Mouse (Mus musculus): ENCODE results near the gene Grsf1. TPM values are rescaled to one million over a fixed set of nuclear protein-coding genes. Genes with fewer than 3 reads are reported as not detected.

Grsf1 gene
- polyA plus RNA-seq, 1 experiment from 2014 or later, result 78.4 TPM

- 57% methylated on average over 5 of the region's 5 CpGs for WGBS
- peaks cover 56% of the 10 kb centered on the region for H3K36me3 ChIP-seq (ENCODE audit: control insufficient read depth, insufficient read depth, low read length)
- H3K27me3 ChIP-seq (ENCODE audit: control insufficient read depth, insufficient read depth, low read length), result no peaks in the 10 kb centered on the region
- no peak overlapping the region for H3K4me2 ChIP-seq (replicated peaks; ENCODE audit: low read depth, low read length)
- no peak overlapping the region for H3K9ac ChIP-seq (ENCODE audit: low read depth, low read length)
- no peak overlapping the region for H3K4me3 ChIP-seq (ENCODE audit: low read length)
- no peak overlapping the region for H3K27ac ChIP-seq (ENCODE audit: low read depth, low read length)
- no peaks in the 10 kb centered on the region for H3K4me1 ChIP-seq (ENCODE audit: control insufficient read depth, insufficient read depth, low read length)
- no peaks in the 10 kb centered on the region for H3K9me3 ChIP-seq (ENCODE audit: control insufficient read depth, low read length)
- no peak for ATAC-seq (ENCODE audit: low FRiP score, low TSS enrichment)
Measured at GRCm38 (mm10) chr5:88645405-88645804, 30.6 kb downstream of the Grsf1 start.

- no peaks in the 10 kb centered on the region for H3K9me3 ChIP-seq (ENCODE audit: control insufficient read depth, low read length)
Measured at GRCm38 (mm10) chr5:88644901-88645300, 31.1 kb downstream of the Grsf1 start.

GRCm38 (mm10) chr5:88643491-88643890, 32.5 kb downstream of the Grsf1 start:
- Histone ChIP-seq H3K4me2 (replicated peaks; ENCODE audit: low read depth, low read length) (no peak overlapping the region), H3K4me3 (ENCODE audit: low read length) (no peak overlapping the region), H3K36me3 (ENCODE audit: control insufficient read depth, insufficient read depth, low read length) (peaks cover 55% of the 10 kb centered on the region), H3K27ac (ENCODE audit: low read depth, low read length) (no peak overlapping the region), H3K9me3 (ENCODE audit: control insufficient read depth, low read length) (no peaks in the 10 kb centered on the region), H3K27me3 (ENCODE audit: control insufficient read depth, insufficient read depth, low read length) (no peaks in the 10 kb centered on the region), H3K9ac (ENCODE audit: low read depth, low read length) (no peak overlapping the region), H3K4me1 (ENCODE audit: control insufficient read depth, insufficient read depth, low read length) (no peaks in the 10 kb centered on the region)
- 92% methylated on average over 9 of the region's 9 CpGs for WGBS
- ATAC-seq (ENCODE audit: low FRiP score, low TSS enrichment), result no peak

More at GRCm38 (mm10) chr5:88644901-88645300, 31.1 kb downstream of the Grsf1 start:
- H3K4me2 ChIP-seq (replicated peaks; ENCODE audit: low read depth, low read length), result no peak overlapping the region
- 87% methylated on average over 2 of the region's 2 CpGs for whole genome bisulfite sequencing
- no peak overlapping the region for H3K4me3 ChIP-seq (ENCODE audit: low read length)
- no peak for ATAC-seq (ENCODE audit: low FRiP score, low TSS enrichment)
- no peaks in the 10 kb centered on the region for H3K27me3 ChIP-seq (ENCODE audit: control insufficient read depth, insufficient read depth, low read length)
- no peak overlapping the region for H3K9ac ChIP-seq (ENCODE audit: low read depth, low read length)
- H3K4me1 ChIP-seq (ENCODE audit: control insufficient read depth, insufficient read depth, low read length), result no peaks in the 10 kb centered on the region
- H3K36me3 ChIP-seq (ENCODE audit: control insufficient read depth, insufficient read depth, low read length), result peaks cover 52% of the 10 kb centered on the region
- H3K27ac ChIP-seq (ENCODE audit: low read depth, low read length), result peak overlapping the region; percentile 37; the same call in 1 of the 2 replicates

GRCm38 (mm10) chr5:88642786-88643185, 33.2 kb downstream of the Grsf1 start:
- H3K27ac ChIP-seq (ENCODE audit: low read depth, low read length), result no peak overlapping the region
- H3K4me3 ChIP-seq (ENCODE audit: low read length), result no peak overlapping the region
- ATAC-seq (ENCODE audit: low FRiP score, low TSS enrichment), result no peak
- no peak overlapping the region for H3K9ac ChIP-seq (ENCODE audit: low read depth, low read length)
- no peaks in the 10 kb centered on the region for H3K9me3 ChIP-seq (ENCODE audit: control insufficient read depth, low read length)
- no peaks in the 10 kb centered on the region for H3K27me3 ChIP-seq (ENCODE audit: control insufficient read depth, insufficient read depth, low read length)
- peaks cover 51% of the 10 kb centered on the region for H3K36me3 ChIP-seq (ENCODE audit: control insufficient read depth, insufficient read depth, low read length)
- no peaks in the 10 kb centered on the region for H3K4me1 ChIP-seq (ENCODE audit: control insufficient read depth, insufficient read depth, low read length)
- H3K4me2 ChIP-seq (replicated peaks; ENCODE audit: low read depth, low read length), result no peak overlapping the region
- 87% methylated on average over 9 of the region's 9 CpGs for WGBS

- H3K36me3 ChIP-seq (ENCODE audit: control insufficient read depth, insufficient read depth, low read length), result peaks cover 20% of the 10 kb centered on the region
- H3K9me3 ChIP-seq (ENCODE audit: control insufficient read depth, low read length), result no peaks in the 10 kb centered on the region
- no peak overlapping the region for H3K4me2 ChIP-seq (replicated peaks; ENCODE audit: low read depth, low read length)
- no peaks in the 10 kb centered on the region for H3K4me1 ChIP-seq (ENCODE audit: control insufficient read depth, insufficient read depth, low read length)
- no peak overlapping the region for H3K9ac ChIP-seq (ENCODE audit: low read depth, low read length)
- no peak overlapping the region for H3K4me3 ChIP-seq (ENCODE audit: low read length)
- no peak for ATAC-seq (ENCODE audit: low FRiP score, low TSS enrichment)
- 90% methylated on average over 5 of the region's 5 CpGs for WGBS
- no peaks in the 10 kb centered on the region for H3K27me3 ChIP-seq (ENCODE audit: control insufficient read depth, insufficient read depth, low read length)
- H3K27ac ChIP-seq (ENCODE audit: low read depth, low read length), result no peak overlapping the region
Measured at GRCm38 (mm10) chr5:88634076-88634475, 41.9 kb downstream of the Grsf1 start.

GRCm38 (mm10) chr5:88632463-88632862, 43.5 kb downstream of the Grsf1 start:
- Histone ChIP-seq H3K4me3 (ENCODE audit: low read length) (no peak overlapping the region), H3K27me3 (ENCODE audit: control insufficient read depth, insufficient read depth, low read length) (no peaks in the 10 kb centered on the region), H3K36me3 (ENCODE audit: control insufficient read depth, insufficient read depth, low read length) (peaks cover 26% of the 10 kb centered on the region), H3K27ac (ENCODE audit: low read depth, low read length) (no peak overlapping the region), H3K4me2 (replicated peaks; ENCODE audit: low read depth, low read length) (no peak overlapping the region), H3K4me1 (ENCODE audit: control insufficient read depth, insufficient read depth, low read length) (no peaks in the 10 kb centered on the region), H3K9ac (ENCODE audit: low read depth, low read length) (no peak overlapping the region), H3K9me3 (ENCODE audit: control insufficient read depth, low read length) (no peaks in the 10 kb centered on the region)
- no peak for ATAC-seq (ENCODE audit: low FRiP score, low TSS enrichment)
- 54% methylated on average over 9 of the region's 9 CpGs for WGBS

- ATAC-seq (ENCODE audit: low FRiP score, low TSS enrichment), result no peak
- Histone ChIP-seq H3K4me2 (replicated peaks; ENCODE audit: low read depth, low read length) (no peak overlapping the region), H3K9me3 (ENCODE audit: control insufficient read depth, low read length) (no peaks in the 10 kb centered on the region), H3K4me3 (ENCODE audit: low read length) (no peak overlapping the region), H3K4me1 (ENCODE audit: control insufficient read depth, insufficient read depth, low read length) (no peaks in the 10 kb centered on the region), H3K27me3 (ENCODE audit: control insufficient read depth, insufficient read depth, low read length) (no peaks in the 10 kb centered on the region), H3K9ac (ENCODE audit: low read depth, low read length) (no peak overlapping the region), H3K36me3 (ENCODE audit: control insufficient read depth, insufficient read depth, low read length) (peaks cover 20% of the 10 kb centered on the region), H3K27ac (ENCODE audit: low read depth, low read length) (no peak overlapping the region)
- 91% methylated on average over 5 of the region's 5 CpGs for WGBS
Measured at GRCm38 (mm10) chr5:88631545-88631944, 44.4 kb downstream of the Grsf1 start.

GRCm38 (mm10) chr5:88630883-88631282, 45.1 kb downstream of the Grsf1 start:
- no peaks in the 10 kb centered on the region for H3K27me3 ChIP-seq (ENCODE audit: control insufficient read depth, insufficient read depth, low read length)
- no peaks in the 10 kb centered on the region for H3K9me3 ChIP-seq (ENCODE audit: control insufficient read depth, low read length)
- no peak overlapping the region for H3K27ac ChIP-seq (ENCODE audit: low read depth, low read length)
- H3K4me2 ChIP-seq (replicated peaks; ENCODE audit: low read depth, low read length), result no peak overlapping the region
- no peak overlapping the region for H3K4me3 ChIP-seq (ENCODE audit: low read length)
- peaks cover 20% of the 10 kb centered on the region for H3K36me3 ChIP-seq (ENCODE audit: control insufficient read depth, insufficient read depth, low read length)
- ATAC-seq (ENCODE audit: low FRiP score, low TSS enrichment), result no peak
- H3K9ac ChIP-seq (ENCODE audit: low read depth, low read length), result no peak overlapping the region
- WGBS, result 78% methylated on average over 3 of the region's 3 CpGs
- no peaks in the 10 kb centered on the region for H3K4me1 ChIP-seq (ENCODE audit: control insufficient read depth, insufficient read depth, low read length)

- H3K4me3 ChIP-seq (ENCODE audit: low read length), result no peak overlapping the region
- no peaks in the 10 kb centered on the region for H3K9me3 ChIP-seq (ENCODE audit: control insufficient read depth, low read length)
- H3K4me1 ChIP-seq (ENCODE audit: control insufficient read depth, insufficient read depth, low read length), result no peaks in the 10 kb centered on the region
- no peak overlapping the region for H3K9ac ChIP-seq (ENCODE audit: low read depth, low read length)
- no peak overlapping the region for H3K4me2 ChIP-seq (replicated peaks; ENCODE audit: low read depth, low read length)
- WGBS, result 71% methylated on average over 8 of the region's 8 CpGs
- no peak overlapping the region for H3K27ac ChIP-seq (ENCODE audit: low read depth, low read length)
- H3K27me3 ChIP-seq (ENCODE audit: control insufficient read depth, insufficient read depth, low read length), result no peaks in the 10 kb centered on the region
- peaks cover 14% of the 10 kb centered on the region for H3K36me3 ChIP-seq (ENCODE audit: control insufficient read depth, insufficient read depth, low read length)
- no peak for ATAC-seq (ENCODE audit: low FRiP score, low TSS enrichment)
Measured at GRCm38 (mm10) chr5:88629987-88630386, 46.0 kb downstream of the Grsf1 start.
